ENCODE assay signal across 8 mouse cellular contexts in genomic region chr11:120013174-120013711, GRCm38 (mm10). TPM values are rescaled to one million over a fixed set of nuclear protein-coding genes. Genes with fewer than 3 reads are reported as not detected.
DNase-seq lines count a peak whose midpoint lies in the region; ATAC-seq and TF ChIP-seq lines count a peak whose summit lies in the region.

No protein-coding gene starts in this region.

- peak overlapping the region; percentile 78 for H3K4me3 ChIP-seq in E14TG2a.4 (replicated peaks; ENCODE audit: low read length)
- peak overlapping the region; percentile 48 for H3K4me3 ChIP-seq in forebrain, embryonic 10.5 days
- peak overlapping the region; percentile 47 for H3K4me3 ChIP-seq in heart, embryonic 16.5 days (ENCODE audit: low read length)
- peak overlapping the region in 1 of 2 experiments; percentile 25; a peak in 1 of 4 replicates for H3K4me3 ChIP-seq in liver, embryonic 14.5 days (ENCODE audit: insufficient read depth in 1 of 2, low read depth in 2 of 2, low read length in 2 of 2)
- peak overlapping the region; percentile 21; the same call in 1 of the 2 replicates for H3K4me3 ChIP-seq in neural tube, embryonic 12.5 days

- no peaks in the 10 kb centered on the region for H3K36me3 ChIP-seq in E14TG2a.4 (ENCODE audit: insufficient read depth, low read length)
- H3K36me3 ChIP-seq in forebrain, embryonic 10.5 days (replicated peaks), result no peaks in the 10 kb centered on the region
- no peaks in the 10 kb centered on the region for H3K36me3 ChIP-seq in heart, embryonic 16.5 days (ENCODE audit: control insufficient read depth, insufficient read depth)
- no peaks in the 10 kb centered on the region for H3K36me3 ChIP-seq in liver, embryonic 14.5 days (replicated peaks; ENCODE audit: control insufficient read depth, insufficient read depth, low read depth)
- H3K36me3 ChIP-seq in neural tube, embryonic 12.5 days, result peaks cover 6% of the 10 kb centered on the region

- peaks cover 69% of the 10 kb centered on the region for H3K27me3 ChIP-seq in E14TG2a.4 (ENCODE audit: insufficient read depth, low read length)
- H3K27me3 ChIP-seq in forebrain, embryonic 10.5 days (ENCODE audit: poor library complexity, severe bottlenecking), result peaks cover 52% of the 10 kb centered on the region
- H3K27me3 ChIP-seq in heart, embryonic 16.5 days (ENCODE audit: control insufficient read depth, insufficient read depth, low read length), result peaks cover 6% of the 10 kb centered on the region
- no peaks in the 10 kb centered on the region for H3K27me3 ChIP-seq in liver, embryonic 14.5 days (ENCODE audit: control insufficient read depth, insufficient read depth, low read length)
- H3K27me3 ChIP-seq in neural tube, embryonic 12.5 days (replicated peaks), result peaks cover 19% of the 10 kb centered on the region; the same call in 1 of the 2 replicates

- peak; percentile 76 for TF ChIP-seq CTCF in E14TG2a.4 (conservative IDR thresholded peaks at IDR 0.05; ENCODE audit: low read length)
- TF ChIP-seq CTCF in liver, embryonic 14.5 days (IDR thresholded peaks at IDR 0.05; ENCODE audit: low read depth), result peak; percentile 91

- peak; percentile 78 for ATAC-seq in heart, embryonic 16.5 days (replicated peaks; ENCODE audit: extremely low read depth, insufficient read depth, low FRiP score)
- ATAC-seq in liver, embryonic 14.5 days (ENCODE audit: insufficient read depth), result peak; percentile 60
- ATAC-seq in neural tube, embryonic 12.5 days (ENCODE audit: low FRiP score, low read depth), result peak; percentile 64

- no peaks in the 10 kb centered on the region for H3K9me3 ChIP-seq in E14TG2a.4 (ENCODE audit: low read length)
- no peaks in the 10 kb centered on the region for H3K9me3 ChIP-seq in forebrain, embryonic 10.5 days
- H3K9me3 ChIP-seq in heart, embryonic 16.5 days (replicated peaks; ENCODE audit: control insufficient read depth, low read length), result no peaks in the 10 kb centered on the region
- H3K9me3 ChIP-seq in liver, embryonic 14.5 days (ENCODE audit: control insufficient read depth, low read length), result no peaks in the 10 kb centered on the region
- H3K9me3 ChIP-seq in neural tube, embryonic 12.5 days, result no peaks in the 10 kb centered on the region

- DNase-seq in c-Kit-negative CD71-positive TER-119-positive erythroid progenitor cells, embryonic 14.5 days (ENCODE audit: low read depth, low spot score), result peak; percentile 51
- peak; percentile 81 for DNase-seq in forebrain, embryonic 10.5 days (ENCODE audit: extremely low spot score, low spot score)
- peak; percentile 85 to 91 for DNase-seq in kidney, postnatal 36 days
- DNase-seq in liver, embryonic 14.5 days (ENCODE audit: low read depth in 3 of 3, low spot score in 3 of 3), result peak; percentile 52 to 61 (median 54)
- peak; percentile 84 for DNase-seq in testis, postnatal 10 days (ENCODE audit: low spot score)

- peak overlapping the region; percentile 78 for H3K27ac ChIP-seq in forebrain, embryonic 10.5 days
- H3K27ac ChIP-seq in heart, embryonic 16.5 days (ENCODE audit: low read length), result no peak overlapping the region
- H3K27ac ChIP-seq in liver, embryonic 14.5 days, result no peak overlapping the region
- no peak overlapping the region for H3K27ac ChIP-seq in neural tube, embryonic 12.5 days

- peak overlapping the region; percentile 68 for H3K9ac ChIP-seq in heart, embryonic 16.5 days (ENCODE audit: low read length)
- no peak overlapping the region; the same call in 1 of the 2 replicates for H3K9ac ChIP-seq in liver, embryonic 14.5 days (replicated peaks)
- peak overlapping the region; percentile 48 for H3K9ac ChIP-seq in neural tube, embryonic 12.5 days

- peak overlapping the region; percentile 72 for H3K4me2 ChIP-seq in heart, embryonic 16.5 days (ENCODE audit: low read depth, low read length)
- H3K4me2 ChIP-seq in liver, embryonic 14.5 days (ENCODE audit: low read depth), result peak overlapping the region; percentile 49
- peak overlapping the region; percentile 61 for H3K4me2 ChIP-seq in neural tube, embryonic 12.5 days (replicated peaks)

- WGBS in forebrain, embryonic 10.5 days, result 18% methylated on average over 21 of the region's 21 CpGs
- WGBS in heart, embryonic 16.5 days, result 10% methylated on average over 21 of the region's 21 CpGs
- WGBS in liver, embryonic 14.5 days (ENCODE audit: insufficient replicate concordance), result 11% methylated on average over 21 of the region's 21 CpGs
- 15% methylated on average over 21 of the region's 21 CpGs for WGBS in neural tube, embryonic 12.5 days

- no peak for TF ChIP-seq EP300 in liver, embryonic 14.5 days (IDR thresholded peaks at IDR 0.05; ENCODE audit: low read depth)

- peaks cover 62% of the 10 kb centered on the region for H3K4me1 ChIP-seq in E14TG2a.4 (replicated peaks; ENCODE audit: low read depth, low read length)
- H3K4me1 ChIP-seq in forebrain, embryonic 10.5 days, result peaks cover 48% of the 10 kb centered on the region
- peaks cover 11% of the 10 kb centered on the region; the same call in 1 of the 2 replicates for H3K4me1 ChIP-seq in heart, embryonic 16.5 days (ENCODE audit: control insufficient read depth, insufficient read depth, low read length)
- no peaks in the 10 kb centered on the region; a peak in 1 of 4 replicates for H3K4me1 ChIP-seq in liver, embryonic 14.5 days (replicated peaks; ENCODE audit: control insufficient read depth in 2 of 2, insufficient read depth in 2 of 2, low read length in 1 of 2)
- peaks cover 25% of the 10 kb centered on the region for H3K4me1 ChIP-seq in neural tube, embryonic 12.5 days

RNA-seq across cellular contexts. Expression of gene Aatk, which starts 33.7 kb away (rescaled TPM):
- polyA plus RNA-seq in forebrain, embryonic 10.5 days (2016; fragmentation: Nextera tagmentation; extraction: Ambion mirVana), result 1.5 and 1.8 TPM in 2 replicates
- polyA plus RNA-seq in heart, embryonic 16.5 days (2015; fragmentation: Nextera tagmentation; extraction: Ambion mirVana), result 1.3 and 1.4 TPM in 2 replicates
- 0.45 and 0.57 TPM in 2 replicates for polyA plus RNA-seq in liver, embryonic 14.5 days (2012; rRNA removed)
- polyA plus RNA-seq in liver, embryonic 14.5 days (2014; fragmentation: Nextera tagmentation; extraction: Ambion mirVana), result 0.13 and 0.27 TPM in 2 replicates
- polyA plus RNA-seq in neural tube, embryonic 12.5 days (2016; fragmentation: Nextera tagmentation; extraction: Ambion mirVana), result 14.6 and 17.6 TPM in 2 replicates
